Mouse (Mus musculus) hindbrain, embryonic 14.5 days (tissue): Measurements from ENCODE around the gene Gm973. TPM values are rescaled to one million over a fixed set of nuclear protein-coding genes. Genes with fewer than 3 reads are reported as not detected.
A peak's percentile ranks its signal among the peaks of the same experiment; 100 is the strongest.

Experiments
- ATAC-seq: fragments of 200-750 bp; cut with Nextera tagmentation; 2 replicates; pipeline ENCODE4 v1.8.0; 2017; ENCODE audit warnings: moderate number of reproducible peaks, mild to moderate bottlenecking, moderate TSS enrichment, moderate library complexity; ENCODE audit not compliant: low FRiP score
- DNase-seq: peaks from one replicate; pipeline ENCODE4 v3.0.0-alpha.2; 2015; ENCODE audit warnings: low spot score
- H3K27ac ChIP-seq: fragments of 300-500 bp; sonication (generic); 2 replicates; pipeline ENCODE4 v1.5.1; 2014; ENCODE audit warnings: mild to moderate bottlenecking, moderate library complexity
- H3K27me3 ChIP-seq: fragments of 300-500 bp; sonication (generic); 2 replicates; pipeline ENCODE4 v1.6.1; 2014; ENCODE audit warnings: mild to moderate bottlenecking, low read length, mixed read lengths; ENCODE audit not compliant: control insufficient read depth, insufficient read depth
- H3K36me3 ChIP-seq: fragments of 300-500 bp; sonication (generic); replicated peaks from 2 replicates; pipeline ENCODE4 v1.6.1; 2014; ENCODE audit not compliant: control insufficient read depth, insufficient read depth
- H3K4me1 ChIP-seq: fragments of 300-500 bp; sonication (generic); replicated peaks from 2 replicates; pipeline ENCODE4 v1.6.1; 2014; ENCODE audit warnings: antibody characterized with exemption, low read length, mixed read lengths; ENCODE audit not compliant: control insufficient read depth, insufficient read depth
- H3K4me2 ChIP-seq: fragments of 300-500 bp; sonication (generic); replicated peaks from 2 replicates; pipeline ENCODE4 v1.6.1; 2014; ENCODE audit warnings: mild to moderate bottlenecking, moderate library complexity
- H3K4me3 ChIP-seq: fragments of 300-500 bp; sonication (generic); replicated peaks from 2 replicates; pipeline ENCODE4 v1.5.1; 2014; ENCODE audit warnings: mild to moderate bottlenecking, low read length
- H3K9ac ChIP-seq: fragments of 300-500 bp; sonication (generic); 2 replicates; pipeline ENCODE4 v1.6.1; 2014
- H3K9me3 ChIP-seq: fragments of 300-500 bp; sonication (generic); 2 replicates; pipeline ENCODE4 v1.6.1; 2016; ENCODE audit warnings: low read length; ENCODE audit not compliant: control insufficient read depth
- WGBS: fragments of 180-500 bp; shearing (Covaris S2); extraction: QIAGEN DNeasy Blood & Tissue Kit; methylation state at CpG from one replicate; pipeline ENCODE4 v1.1.7; 2014; 5-methylcytosine and 5-hydroxymethylcytosine counted together
- polyA plus RNA-seq: library from polyadenylated mRNA; unstranded; fragments of >200 nt; fragmentation: Nextera tagmentation; extraction: Ambion mirVana; gene quantifications from 2 replicates; pipeline ENCODE4 v1.2.1, GENCODE M21; 2014

Gene Gm973
- polyA plus RNA-seq, 1 experiment from 2014 or later, result 10.6 TPM

GRCm38 (mm10) chr1:59592359-59592758 lies 76.3 kb downstream of the Gm973 start:
- no peaks in the 10 kb centered on the region for H3K36me3 ChIP-seq
- no peak overlapping the region for H3K4me3 ChIP-seq
- no peak overlapping the region for H3K27ac ChIP-seq
- 9% methylated on average over 10 of the region's 10 CpGs for WGBS
- peak overlapping the region; percentile 2; the same call in 1 of the 2 replicates for H3K9ac ChIP-seq
- no peaks in the 10 kb centered on the region for H3K9me3 ChIP-seq
- no peak for DNase-seq
- ATAC-seq, result no peak; the same call in 1 of the 2 replicates
- peaks cover 13% of the 10 kb centered on the region for H3K4me1 ChIP-seq
- H3K27me3 ChIP-seq, result 0 out of 2 replicates have a peak, but pooled peaks cover 3% of the 10 kb centered on the region
- H3K4me2 ChIP-seq, result peak overlapping the region; percentile 39

- ATAC-seq, result peak; percentile 9; the same call in 1 of the 2 replicates
- Histone ChIP-seq H3K4me2 (peak overlapping the region; percentile 39), H3K9ac (no peak overlapping the region), H3K27me3 (0 out of 2 replicates have a peak, but pooled peaks cover 3% of the 10 kb centered on the region), H3K4me3 (no peak overlapping the region), H3K27ac (no peak overlapping the region), H3K36me3 (no peaks in the 10 kb centered on the region), H3K9me3 (no peaks in the 10 kb centered on the region), H3K4me1 (peaks cover 13% of the 10 kb centered on the region)
- WGBS, result 18% methylated on average over 12 of the region's 12 CpGs
- DNase-seq, result no peak
These were observed 76.8 kb downstream of the Gm973 start for GRCm38 (mm10) chr1:59592876-59593275.

- ATAC-seq, result no peak
- DNase-seq, result no peak
- no peaks in the 10 kb centered on the region for H3K9me3 ChIP-seq
- H3K4me3 ChIP-seq, result no peak overlapping the region
- no peak overlapping the region for H3K27ac ChIP-seq
- WGBS, result 66% methylated on average over 2 of the region's 2 CpGs
- H3K4me1 ChIP-seq, result peaks cover 13% of the 10 kb centered on the region
- 0 out of 2 replicates have a peak, but pooled peaks cover 3% of the 10 kb centered on the region for H3K27me3 ChIP-seq
- no peak overlapping the region for H3K4me2 ChIP-seq
- no peak overlapping the region for H3K9ac ChIP-seq
- H3K36me3 ChIP-seq, result no peaks in the 10 kb centered on the region
These were observed 77.6 kb downstream of the Gm973 start for GRCm38 (mm10) chr1:59593622-59594035.

GRCm38 (mm10) chr1:59594586-59595266 lies 78.7 kb downstream of the Gm973 start:
- Histone ChIP-seq H3K4me3 (no peak overlapping the region), H3K4me2 (no peak overlapping the region), H3K9ac (no peak overlapping the region), H3K27me3 (0 out of 2 replicates have a peak, but pooled peaks cover 3% of the 10 kb centered on the region), H3K9me3 (no peaks in the 10 kb centered on the region), H3K27ac (no peak overlapping the region), H3K4me1 (peaks cover 13% of the 10 kb centered on the region), H3K36me3 (no peaks in the 10 kb centered on the region)
- DNase-seq (no peak), ATAC-seq (no peak)
- 89% methylated on average over 11 of the region's 11 CpGs for WGBS

GRCm38 (mm10) chr1:59595609-59596008 lies 79.5 kb downstream of the Gm973 start:
- H3K9ac ChIP-seq, result no peak overlapping the region
- DNase-seq (no peak), ATAC-seq (no peak)
- no peak overlapping the region for H3K27ac ChIP-seq
- no peak overlapping the region for H3K4me3 ChIP-seq
- 0 out of 2 replicates have a peak, but pooled peaks cover 3% of the 10 kb centered on the region for H3K27me3 ChIP-seq
- H3K4me1 ChIP-seq, result peaks cover 13% of the 10 kb centered on the region
- H3K36me3 ChIP-seq, result no peaks in the 10 kb centered on the region
- 88% methylated on average over 9 of the region's 9 CpGs for WGBS
- H3K9me3 ChIP-seq, result no peaks in the 10 kb centered on the region
- no peak overlapping the region for H3K4me2 ChIP-seq

- DNase-seq, result no peak
- WGBS, result 61% methylated on average over 11 of the region's 11 CpGs
These were observed 86.7 kb downstream of the Gm973 start for GRCm38 (mm10) chr1:59602531-59603416.

GRCm38 (mm10) chr1:59603417-59603712 lies 87.3 kb downstream of the Gm973 start:
- Histone ChIP-seq H3K9ac (no peak overlapping the region), H3K4me1 (no peaks in the 10 kb centered on the region), H3K9me3 (no peaks in the 10 kb centered on the region), H3K27me3 (no peaks in the 10 kb centered on the region), H3K27ac (no peak overlapping the region), H3K4me2 (no peak overlapping the region), H3K36me3 (no peaks in the 10 kb centered on the region), H3K4me3 (no peak overlapping the region)
- DNase-seq (no peak), ATAC-seq (no peak)
- 90% methylated on average over 2 of the region's 2 CpGs for WGBS

More at GRCm38 (mm10) chr1:59602531-59603416, 86.7 kb downstream of the Gm973 start:
- no peaks in the 10 kb centered on the region for H3K9me3 ChIP-seq
- no peaks in the 10 kb centered on the region for H3K36me3 ChIP-seq
- no peak overlapping the region for H3K4me2 ChIP-seq
- H3K4me3 ChIP-seq, result no peak overlapping the region
- ATAC-seq, result no peak
- H3K27ac ChIP-seq, result no peak overlapping the region
- no peaks in the 10 kb centered on the region for H3K4me1 ChIP-seq
- H3K9ac ChIP-seq, result no peak overlapping the region
- no peaks in the 10 kb centered on the region for H3K27me3 ChIP-seq

GRCm38 (mm10) chr1:59603893-59604292 lies 87.8 kb downstream of the Gm973 start:
- H3K36me3 ChIP-seq, result no peaks in the 10 kb centered on the region
- H3K27ac ChIP-seq, result no peak overlapping the region
- no peaks in the 10 kb centered on the region for H3K27me3 ChIP-seq
- ATAC-seq (0 out of 2 replicates have a peak, but pooled peaks have one; percentile 14), DNase-seq (peak; percentile 35)
- peak overlapping the region; percentile 12; the same call in 1 of the 2 replicates for H3K4me2 ChIP-seq
- no peak overlapping the region for H3K9ac ChIP-seq
- WGBS, result 18% methylated on average over 11 of the region's 11 CpGs
- H3K9me3 ChIP-seq, result no peaks in the 10 kb centered on the region
- no peaks in the 10 kb centered on the region for H3K4me1 ChIP-seq
- H3K4me3 ChIP-seq, result no peak overlapping the region

- Histone ChIP-seq H3K27me3 (no peaks in the 10 kb centered on the region), H3K9me3 (no peaks in the 10 kb centered on the region), H3K4me2 (no peak overlapping the region), H3K9ac (no peak overlapping the region), H3K36me3 (no peaks in the 10 kb centered on the region), H3K27ac (no peak overlapping the region), H3K4me1 (no peaks in the 10 kb centered on the region), H3K4me3 (no peak overlapping the region)
- ATAC-seq, result no peak
- DNase-seq, result no peak
- 90% methylated on average over 13 of the region's 13 CpGs for WGBS
These were observed 90.4 kb downstream of the Gm973 start for GRCm38 (mm10) chr1:59606479-59606878.
